Comparison of ENCODE assay signal across 8 mouse cellular contexts in genomic region chr5:139252081-139252909, GRCm38 (mm10). TPM values are rescaled to one million over a fixed set of nuclear protein-coding genes. Genes with fewer than 3 reads are reported as not detected.
DNase-seq lines count a peak whose midpoint lies in the region; ATAC-seq lines count a peak whose summit lies in the region.

TSS of gene Get4 (plus strand) at chr5:139252324.

- no peaks in the 10 kb centered on the region for H3K9me3 ChIP-seq in heart, embryonic 13.5 days
- no peaks in the 10 kb centered on the region for H3K9me3 ChIP-seq in liver, embryonic 12.5 days (replicated peaks)
- H3K9me3 ChIP-seq in stomach, embryonic 15.5 days = no peaks in the 10 kb centered on the region

- no peaks in the 10 kb centered on the region for H3K27me3 ChIP-seq in heart, embryonic 13.5 days (replicated peaks)
- no peaks in the 10 kb centered on the region for H3K27me3 ChIP-seq in liver, embryonic 12.5 days (replicated peaks)
- H3K27me3 ChIP-seq in stomach, embryonic 15.5 days (replicated peaks) = no peaks in the 10 kb centered on the region

- peaks cover 30% of the 10 kb centered on the region for H3K4me1 ChIP-seq in brown adipose tissue, adult 24 weeks (ENCODE audit: control insufficient read depth, insufficient read depth, insufficient read length, low read length)
- H3K4me1 ChIP-seq in heart, embryonic 13.5 days = peaks cover 67% of the 10 kb centered on the region
- H3K4me1 ChIP-seq in liver, embryonic 12.5 days = peaks cover 64% of the 10 kb centered on the region
- H3K4me1 ChIP-seq in stomach, embryonic 15.5 days = peaks cover 22% of the 10 kb centered on the region

- peak; percentile 100 for DNase-seq in CD4-positive, CD25-positive, alpha-beta regulatory T cell, adult 2 months (ENCODE audit: low read depth, low spot score)
- DNase-seq in fat pad, adult 2 months (ENCODE audit: extremely low read depth, low read depth, low spot score) = peak; percentile 82
- DNase-seq in kidney, postnatal 10 days = peak; percentile 100
- peak; percentile 98 to 99 for DNase-seq in natural killer cell, adult 2 months (ENCODE audit: low spot score in 2 of 2)

- peaks cover 44% of the 10 kb centered on the region for H3K36me3 ChIP-seq in heart, embryonic 13.5 days
- H3K36me3 ChIP-seq in liver, embryonic 12.5 days = peaks cover 70% of the 10 kb centered on the region
- H3K36me3 ChIP-seq in stomach, embryonic 15.5 days = peaks cover 26% of the 10 kb centered on the region

- peak within 1 kb of the TSS; percentile 95 for H3K9ac ChIP-seq in heart, embryonic 13.5 days
- H3K9ac ChIP-seq in liver, embryonic 12.5 days = peak within 1 kb of the TSS; percentile 77
- peak within 1 kb of the TSS; percentile 75 for H3K9ac ChIP-seq in stomach, embryonic 15.5 days

- peak within 1 kb of the TSS; percentile 94 for H3K4me2 ChIP-seq in heart, embryonic 13.5 days
- H3K4me2 ChIP-seq in liver, embryonic 12.5 days = peak within 1 kb of the TSS; percentile 99
- H3K4me2 ChIP-seq in stomach, embryonic 15.5 days = peak within 1 kb of the TSS; percentile 93

- peak within 1 kb of the TSS; percentile 84 for H3K4me3 ChIP-seq in brown adipose tissue, adult 24 weeks (ENCODE audit: insufficient read depth, low read depth, low read length)
- H3K4me3 ChIP-seq in heart, embryonic 13.5 days = peak within 1 kb of the TSS; percentile 80
- H3K4me3 ChIP-seq in liver, embryonic 12.5 days = peak within 1 kb of the TSS; percentile 73
- H3K4me3 ChIP-seq in stomach, embryonic 15.5 days (replicated peaks) = peak within 1 kb of the TSS; percentile 90

- H3K27ac ChIP-seq in brown adipose tissue, adult 24 weeks (replicated peaks; ENCODE audit: low read depth, low read length) = peak within 1 kb of the TSS; percentile 80
- peak within 1 kb of the TSS; percentile 95 for H3K27ac ChIP-seq in heart, embryonic 13.5 days (replicated peaks)
- H3K27ac ChIP-seq in liver, embryonic 12.5 days = peak within 1 kb of the TSS; percentile 97
- H3K27ac ChIP-seq in stomach, embryonic 15.5 days = peak within 1 kb of the TSS; percentile 92

- under 1% methylated on average over 77 of the region's 90 CpGs for WGBS in heart, embryonic 13.5 days
- WGBS in liver, embryonic 12.5 days (ENCODE audit: insufficient replicate concordance) = under 1% methylated on average over 66 of the region's 90 CpGs
- under 1% methylated on average over 86 of the region's 90 CpGs for WGBS in stomach, embryonic 15.5 days

- peak; percentile 92 for ATAC-seq in heart, embryonic 13.5 days (ENCODE audit: extremely low read depth, insufficient number of reproducible peaks, low FRiP score, low TSS enrichment)
- peak; percentile 89 for ATAC-seq in liver, embryonic 12.5 days
- ATAC-seq in stomach, embryonic 15.5 days (ENCODE audit: insufficient read depth, low FRiP score, low read depth) = peak; percentile 92

RNA-seq across cellular contexts. Expression of gene Get4, which starts in this region (rescaled TPM):
- 36.7 and 41.1 TPM in 2 replicates for polyA plus RNA-seq in brown adipose tissue, adult 24 weeks (2012; ENCODE audit: insufficient read depth, insufficient read length, missing spikeins)
- 127 and 149 TPM in 2 replicates for polyA plus RNA-seq in heart, embryonic 13.5 days (2015; fragmentation: Nextera tagmentation; extraction: Ambion mirVana)
- 162 and 165 TPM in 2 replicates for polyA plus RNA-seq in liver, embryonic 12.5 days (2016; fragmentation: Nextera tagmentation; extraction: Ambion mirVana)
- 142 and 144 TPM in 2 replicates for polyA plus RNA-seq in stomach, embryonic 15.5 days (2015; fragmentation: Nextera tagmentation; extraction: Ambion mirVana)

Comparison
In these comparisons a context has a peak if more than half of its experiments do, and no peak if none do; other contexts are left out.
1. Peak in every context shown above with its lines: DNase-seq, ATAC-seq, H3K4me3 ChIP-seq and H3K27ac ChIP-seq.